Mouse (Mus musculus) limb, embryonic 12.5 days (tissue): ENCODE measurements around the gene Ebf3. TPM values are rescaled to one million over a fixed set of nuclear protein-coding genes. Genes with fewer than 3 reads are reported as not detected.

Experiments used
- ATAC-seq: fragments of 200-750 bp; cut with Nextera tagmentation; 2 replicates; pipeline ENCODE4 v1.8.0; 2017; ENCODE audit warnings: low read depth, moderate TSS enrichment; ENCODE audit not compliant: insufficient number of reproducible peaks, insufficient read depth, low FRiP score, low TSS enrichment
- H3K27ac ChIP-seq: fragments of 300-500 bp; sonication (generic); 2 replicates; pipeline ENCODE4 v1.5.1; 2016; ENCODE audit warnings: mild to moderate bottlenecking, moderate library complexity
- H3K27me3 ChIP-seq: fragments of 300-500 bp; sonication (generic); 2 replicates; pipeline ENCODE4 v1.6.1; 2016; ENCODE audit warnings: mild to moderate bottlenecking, moderate library complexity
- H3K36me3 ChIP-seq: fragments of 300-500 bp; sonication (generic); 2 replicates; pipeline ENCODE4 v1.6.1; 2016; ENCODE audit warnings: mild to moderate bottlenecking, moderate library complexity
- H3K4me1 ChIP-seq: fragments of 300-500 bp; sonication (generic); replicated peaks from 2 replicates; pipeline ENCODE4 v1.6.1; 2016
- H3K4me2 ChIP-seq: fragments of 300-500 bp; sonication (generic); 2 replicates; pipeline ENCODE4 v1.6.1; 2016; ENCODE audit warnings: mild to moderate bottlenecking, moderate library complexity
- H3K4me3 ChIP-seq: fragments of 300-500 bp; sonication (generic); replicated peaks from 2 replicates; pipeline ENCODE4 v1.5.1; 2016; ENCODE audit warnings: mild to moderate bottlenecking
- H3K9ac ChIP-seq: fragments of 300-500 bp; sonication (generic); replicated peaks from 2 replicates; pipeline ENCODE4 v1.6.1; 2016; ENCODE audit warnings: mild to moderate bottlenecking, moderate library complexity
- H3K9me3 ChIP-seq: fragments of 300-500 bp; sonication (generic); 2 replicates; pipeline ENCODE4 v1.6.1; 2016; ENCODE audit warnings: mild to moderate bottlenecking, moderate library complexity
- WGBS: fragments of 180-500 bp; shearing (Covaris S2); methylation state at CpG from one replicate; pipeline ENCODE4 v1.1.7; 2016; 5-methylcytosine and 5-hydroxymethylcytosine counted together
- polyA plus RNA-seq: library from polyadenylated mRNA; unstranded; fragments of >200 nt; fragmentation: Nextera tagmentation; extraction: Ambion mirVana; gene quantifications from 2 replicates; pipeline ENCODE4 v1.2.1, GENCODE M21; 2016

The Ebf3 gene
- polyA plus RNA-seq, result 16.9 and 17.6 TPM in 2 replicates

GRCm38 (mm10) chr7:137313904-137314691 is at the start of gene Ebf3:
Gene Ebf3, minus strand, starts transcription at chr7:137314445.
- Histone ChIP-seq H3K36me3 (peaks cover 16% of the 10 kb centered on the region), H3K4me1 (peaks cover 48% of the 10 kb centered on the region), H3K9ac (peak within 1 kb of the TSS; percentile 98), H3K27me3 (peaks cover 65% of the 10 kb centered on the region), H3K9me3 (no peaks in the 10 kb centered on the region), H3K4me2 (peak within 1 kb of the TSS; percentile 92), H3K27ac (peak within 1 kb of the TSS; percentile 94), H3K4me3 (peak within 1 kb of the TSS; percentile 93)
- WGBS, result under 1% methylated on average over 121 of the region's 127 CpGs
- ATAC-seq, result peak; percentile 86

DNA sequence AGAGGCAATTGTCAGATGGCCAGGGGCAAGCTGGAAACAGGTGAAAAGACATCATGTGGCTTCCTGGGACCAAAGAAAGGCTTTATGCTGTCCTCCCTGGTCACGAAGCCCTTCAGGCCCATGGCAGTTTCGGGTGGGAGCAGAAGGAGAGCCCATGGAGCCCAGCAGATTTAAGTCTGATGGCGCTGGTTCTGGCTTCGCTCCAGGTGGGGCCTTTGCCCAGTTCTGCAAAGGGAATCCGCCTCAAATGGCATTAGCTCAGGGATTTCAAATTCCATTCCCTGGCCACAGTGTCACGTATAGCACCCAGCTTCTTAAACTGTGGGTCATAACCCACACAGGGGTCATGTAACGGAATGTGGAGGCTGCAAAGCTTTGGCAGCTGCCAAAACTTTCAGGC is 32.6 kb upstream of the Ebf3 start:
- peaks cover 12% of the 10 kb centered on the region; the same call in 1 of the 2 replicates for H3K27me3 ChIP-seq
- no peak for ATAC-seq
- WGBS, result 73% methylated on average over 7 of the region's 7 CpGs
- H3K9ac ChIP-seq, result no peak overlapping the region
- no peaks in the 10 kb centered on the region for H3K4me1 ChIP-seq
- H3K9me3 ChIP-seq, result no peaks in the 10 kb centered on the region
- no peaks in the 10 kb centered on the region for H3K36me3 ChIP-seq
- no peak overlapping the region for H3K4me3 ChIP-seq
- H3K4me2 ChIP-seq, result no peak overlapping the region
- no peak overlapping the region for H3K27ac ChIP-seq

- no peaks in the 10 kb centered on the region for H3K4me1 ChIP-seq
- no peaks in the 10 kb centered on the region for H3K36me3 ChIP-seq
- H3K27ac ChIP-seq, result no peak overlapping the region
- H3K9me3 ChIP-seq, result no peaks in the 10 kb centered on the region
- H3K27me3 ChIP-seq, result peaks cover 12% of the 10 kb centered on the region; the same call in 1 of the 2 replicates
- H3K9ac ChIP-seq, result no peak overlapping the region
- ATAC-seq, result no peak
- WGBS, result 73% methylated on average over 10 of the region's 10 CpGs
- H3K4me3 ChIP-seq, result no peak overlapping the region
- no peak overlapping the region for H3K4me2 ChIP-seq
These were observed 31.8 kb upstream of the Ebf3 start for GRCm38 (mm10) chr7:137346068-137346467.

GRCm38 (mm10) chr7:137333951-137334350 is 19.7 kb upstream of the Ebf3 start:
- 88% methylated on average over 2 of the region's 2 CpGs for WGBS
- H3K4me3 ChIP-seq, result no peak overlapping the region
- ATAC-seq, result no peak

GRCm38 (mm10) chr7:137322926-137323325 is 8.7 kb upstream of the Ebf3 start:
- peaks cover 90% of the 10 kb centered on the region for H3K27me3 ChIP-seq
- 1% methylated on average over 21 of the region's 21 CpGs for WGBS
- no peak for ATAC-seq
- peak overlapping the region; percentile 92 for H3K4me2 ChIP-seq
- H3K4me3 ChIP-seq, result peak overlapping the region; percentile 93
- H3K36me3 ChIP-seq, result no peaks in the 10 kb centered on the region
- peaks cover 47% of the 10 kb centered on the region for H3K4me1 ChIP-seq
- H3K9me3 ChIP-seq, result no peaks in the 10 kb centered on the region
- H3K27ac ChIP-seq, result no peak overlapping the region
- H3K9ac ChIP-seq, result peak overlapping the region; percentile 72

More at GRCm38 (mm10) chr7:137333951-137334350, 19.7 kb upstream of the Ebf3 start:
- Histone ChIP-seq H3K9me3 (no peaks in the 10 kb centered on the region), H3K36me3 (no peaks in the 10 kb centered on the region), H3K9ac (no peak overlapping the region), H3K4me1 (no peaks in the 10 kb centered on the region), H3K4me2 (no peak overlapping the region), H3K27ac (no peak overlapping the region), H3K27me3 (peaks cover 19% of the 10 kb centered on the region; the same call in 1 of the 2 replicates)

DNA sequence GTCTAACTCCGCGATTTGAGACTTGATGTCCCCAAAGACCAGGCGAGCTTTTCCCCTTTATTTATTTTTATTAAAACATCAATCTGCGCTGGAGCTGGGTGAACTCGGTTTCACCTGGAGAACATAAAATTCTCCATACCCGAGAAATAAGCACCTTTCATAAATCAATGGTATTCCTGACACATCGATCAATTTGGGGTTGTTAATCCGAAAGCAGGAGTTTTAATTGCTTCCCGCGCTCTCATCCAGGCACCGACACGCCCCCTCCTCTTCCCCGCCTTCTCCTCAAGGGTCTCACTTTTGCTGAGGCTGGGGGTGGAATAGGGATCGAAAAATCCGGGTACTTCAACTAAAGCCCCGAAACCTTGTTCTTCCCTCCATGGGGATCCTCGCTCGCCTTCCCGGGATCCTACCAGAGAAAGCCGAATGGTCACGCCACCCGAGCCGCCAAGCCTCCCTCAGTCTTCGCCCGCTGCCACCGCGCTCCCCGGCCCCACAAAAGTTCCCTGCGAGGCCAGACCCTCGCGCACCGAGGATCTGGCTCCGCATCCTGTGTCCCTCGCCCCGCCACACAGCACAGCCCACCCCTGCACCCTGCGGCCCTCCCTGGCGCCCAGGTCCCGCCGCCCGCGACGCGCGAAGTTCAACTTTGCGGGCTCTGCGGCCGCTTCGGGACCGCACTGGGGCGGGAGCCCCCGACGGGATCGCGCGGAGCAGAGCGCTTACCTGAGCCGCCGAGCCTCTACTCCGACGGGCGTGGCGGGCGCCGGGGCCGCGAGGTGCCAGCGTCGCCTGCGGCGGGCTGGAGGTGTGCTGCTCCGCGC is 7.9 kb upstream of the Ebf3 start:
- Histone ChIP-seq H3K4me3 (peak overlapping the region; percentile 93), H3K36me3 (no peaks in the 10 kb centered on the region), H3K27me3 (peaks cover 90% of the 10 kb centered on the region), H3K9me3 (no peaks in the 10 kb centered on the region), H3K4me1 (peaks cover 55% of the 10 kb centered on the region), H3K4me2 (peak overlapping the region; percentile 92), H3K9ac (peak overlapping the region; percentile 72), H3K27ac (peak overlapping the region; percentile 67)
- ATAC-seq, result no peak
- under 1% methylated on average over 72 of the region's 72 CpGs for WGBS

- Histone ChIP-seq H3K9me3 (no peaks in the 10 kb centered on the region), H3K36me3 (no peaks in the 10 kb centered on the region), H3K27ac (peak overlapping the region; percentile 59; the same call in 1 of the 2 replicates), H3K4me2 (peak overlapping the region; percentile 92), H3K4me3 (peak overlapping the region; percentile 93), H3K4me1 (peaks cover 62% of the 10 kb centered on the region), H3K9ac (peak overlapping the region; percentile 52), H3K27me3 (peaks cover 90% of the 10 kb centered on the region)
- peak; percentile 50; the same call in 1 of the 2 replicates for ATAC-seq
- under 1% methylated on average over 52 of the region's 52 CpGs for WGBS
These were observed 7.0 kb upstream of the Ebf3 start for GRCm38 (mm10) chr7:137321141-137321813.

- Histone ChIP-seq H3K4me2 (peak overlapping the region; percentile 92), H3K27me3 (peaks cover 96% of the 10 kb centered on the region), H3K4me1 (peaks cover 66% of the 10 kb centered on the region), H3K9me3 (no peaks in the 10 kb centered on the region), H3K27ac (no peak overlapping the region), H3K4me3 (peak overlapping the region; percentile 93), H3K36me3 (no peaks in the 10 kb centered on the region), H3K9ac (peak overlapping the region; percentile 31)
- 2% methylated on average over 11 of the region's 11 CpGs for WGBS
- no peak for ATAC-seq
These were observed 6.1 kb upstream of the Ebf3 start for GRCm38 (mm10) chr7:137320320-137320719.

GRCm38 (mm10) chr7:137318924-137319885 is 5.0 kb upstream of the Ebf3 start:
- Histone ChIP-seq H3K9ac (peak overlapping the region; percentile 38), H3K4me2 (peak overlapping the region; percentile 92), H3K4me1 (peaks cover 75% of the 10 kb centered on the region), H3K36me3 (no peaks in the 10 kb centered on the region), H3K9me3 (no peaks in the 10 kb centered on the region), H3K27ac (0 out of 2 replicates have a peak overlapping the region, but pooled peaks have one; percentile 56), H3K27me3 (peaks cover 93% of the 10 kb centered on the region), H3K4me3 (peak overlapping the region; percentile 93)
- no peak for ATAC-seq
- under 1% methylated on average over 48 of the region's 48 CpGs for WGBS

DNA sequence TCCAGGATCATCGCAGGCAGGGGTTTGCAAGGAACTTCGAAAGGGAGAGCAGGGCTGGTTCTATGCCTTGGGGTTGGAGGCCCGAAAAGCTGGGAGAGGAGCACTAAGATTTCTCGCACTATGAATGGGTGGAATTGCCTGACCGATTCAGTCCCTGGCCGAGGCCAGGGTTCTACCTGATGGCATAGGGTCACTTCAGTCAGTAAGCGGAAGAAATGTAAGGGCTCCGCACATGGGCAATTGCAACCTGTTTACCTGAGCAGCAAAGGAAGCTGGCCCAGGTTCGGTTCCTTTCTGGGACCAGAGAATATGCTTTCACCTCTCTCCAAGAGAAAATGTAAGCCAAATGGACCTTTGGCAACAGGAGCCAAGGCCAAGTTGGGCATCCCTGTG is 4.1 kb upstream of the Ebf3 start:
- H3K4me1 ChIP-seq, result peaks cover 75% of the 10 kb centered on the region
- 0 out of 2 replicates have a peak overlapping the region, but pooled peaks have one; percentile 56 for H3K27ac ChIP-seq
- H3K4me3 ChIP-seq, result peak overlapping the region; percentile 93

More for the DNA sequence above, 4.1 kb upstream of the Ebf3 start:
- Histone ChIP-seq H3K9ac (peak overlapping the region; percentile 28; the same call in 1 of the 2 replicates), H3K9me3 (no peaks in the 10 kb centered on the region), H3K27me3 (peaks cover 88% of the 10 kb centered on the region), H3K36me3 (no peaks in the 10 kb centered on the region), H3K4me2 (peak overlapping the region; percentile 92)
- 6% methylated on average over 9 of the region's 9 CpGs for WGBS
- no peak for ATAC-seq
